Mouse (Mus musculus) midbrain, embryonic 12.5 days (tissue): ENCODE data around the gene Ambn. TPM values are rescaled to one million over a fixed set of nuclear protein-coding genes. Genes with fewer than 3 reads are reported as not detected.
A peak's percentile ranks its signal among the peaks of the same experiment; 100 is the strongest.
"Not testable (repeated sequence)": the region's sequence is repeated elsewhere in the genome, so short reads cannot be mapped to it uniquely, and the experiment has no call there.

Experiments used
- ATAC-seq: fragments of 200-750 bp; cut with Nextera tagmentation; 2 replicates; pipeline ENCODE4 v1.8.0; 2017; ENCODE audit warnings: low read depth, moderate TSS enrichment, moderate library complexity; ENCODE audit not compliant: low FRiP score
- H3K27ac ChIP-seq: fragments of 300-500 bp; sonication (generic); replicated peaks from 2 replicates; pipeline ENCODE4 v1.5.1; 2016; ENCODE audit warnings: mild to moderate bottlenecking
- H3K27me3 ChIP-seq: fragments of 300-500 bp; sonication (generic); 2 replicates; pipeline ENCODE4 v1.6.1; 2016; ENCODE audit warnings: mild to moderate bottlenecking
- H3K36me3 ChIP-seq: fragments of 300-500 bp; sonication (generic); 2 replicates; pipeline ENCODE4 v1.6.1; 2016
- H3K4me1 ChIP-seq: fragments of 300-500 bp; sonication (generic); 2 replicates; pipeline ENCODE4 v1.6.1; 2016
- H3K4me2 ChIP-seq: fragments of 300-500 bp; sonication (generic); replicated peaks from 2 replicates; pipeline ENCODE4 v1.6.1; 2016; ENCODE audit warnings: mild to moderate bottlenecking, moderate library complexity
- H3K4me3 ChIP-seq: fragments of 300-500 bp; sonication (generic); 2 replicates; pipeline ENCODE4 v1.5.1; 2016; ENCODE audit warnings: mild to moderate bottlenecking
- H3K9ac ChIP-seq: fragments of 300-500 bp; sonication (generic); replicated peaks from 2 replicates; pipeline ENCODE4 v1.6.1; 2016; ENCODE audit warnings: mild to moderate bottlenecking, moderate library complexity
- H3K9me3 ChIP-seq: fragments of 300-500 bp; sonication (generic); 2 replicates; pipeline ENCODE4 v1.6.1; 2016; ENCODE audit warnings: mild to moderate bottlenecking
- WGBS: fragments of 180-500 bp; shearing (Covaris S2); methylation state at CpG from one replicate; pipeline ENCODE4 v1.1.7; 2016; 5-methylcytosine and 5-hydroxymethylcytosine counted together
- polyA plus RNA-seq: library from polyadenylated mRNA; unstranded; fragments of >200 nt; fragmentation: Nextera tagmentation; extraction: Ambion mirVana; gene quantifications from 2 replicates; pipeline ENCODE4 v1.2.1, GENCODE M21; 2016

Ambn gene
- polyA plus RNA-seq = not detected in 2 replicates

DNA sequence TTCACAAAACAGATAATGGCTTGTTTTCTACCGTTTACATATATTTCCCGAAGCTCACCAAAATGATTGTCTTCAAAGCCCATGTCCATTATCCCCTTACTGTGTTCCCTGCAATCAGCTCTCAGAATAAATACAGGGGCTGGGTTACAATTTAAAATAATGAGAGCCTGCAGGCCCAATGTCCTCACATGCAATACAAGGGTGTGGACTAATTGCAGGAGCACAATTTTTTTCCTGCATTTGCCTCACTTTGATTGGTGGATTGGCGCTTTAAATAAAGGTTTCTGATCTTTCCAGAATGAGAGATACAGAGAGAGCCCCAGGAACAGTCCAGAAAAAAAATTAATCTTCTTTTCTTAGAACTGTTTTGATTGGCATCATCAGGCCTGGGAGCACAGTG, at the start of gene Ambn:
Gene Ambn (plus strand): TSS at position 301 of the 400 bp plus-strand sequence.
- no peaks in the 10 kb centered on the region for H3K36me3 ChIP-seq
- H3K9me3 ChIP-seq = no peaks in the 10 kb centered on the region
- H3K9ac ChIP-seq = no peak within 1 kb of the TSS
- no peaks in the 10 kb centered on the region for H3K4me1 ChIP-seq
- no peaks in the 10 kb centered on the region for H3K27me3 ChIP-seq
- no peak within 1 kb of the TSS for H3K27ac ChIP-seq
- 87% methylated on average over 3 of the region's 3 CpGs for WGBS
- no peak within 1 kb of the TSS for H3K4me2 ChIP-seq
- ATAC-seq = no peak
- no peak within 1 kb of the TSS for H3K4me3 ChIP-seq

DNA sequence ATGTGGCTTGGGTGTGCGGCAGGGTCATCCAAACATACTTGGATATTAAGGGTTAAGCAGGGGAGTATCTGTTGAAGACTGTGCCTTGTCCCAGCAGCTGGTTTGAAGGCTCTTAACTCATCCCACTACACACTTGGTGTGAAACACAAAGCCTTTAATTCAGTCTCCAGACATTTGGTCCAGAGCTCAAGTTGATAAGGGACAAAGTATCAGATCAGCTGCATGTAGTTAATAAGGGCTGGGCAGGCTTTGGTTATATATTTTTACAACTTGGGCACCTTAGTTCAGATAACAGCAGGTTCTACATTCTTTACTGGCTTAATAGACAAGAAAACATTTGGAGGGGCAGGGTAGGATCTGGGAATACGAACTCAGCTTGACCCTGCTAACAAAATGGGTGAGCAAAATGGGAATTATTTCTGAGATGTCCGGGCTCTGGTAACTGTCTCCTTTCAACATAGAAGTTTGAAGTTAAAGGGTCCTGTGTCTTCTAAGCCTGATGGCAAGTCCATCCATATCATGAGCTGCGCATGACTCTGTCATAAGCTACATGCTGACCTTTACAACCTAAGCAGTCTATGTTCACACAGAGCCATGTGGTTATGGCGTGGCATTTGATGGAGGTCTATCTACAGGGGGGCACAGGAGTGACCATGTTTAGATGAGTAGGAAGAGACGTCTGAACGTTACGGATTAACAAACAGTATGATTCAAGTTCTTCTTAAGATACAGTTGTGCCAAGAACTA, 35.3 kb upstream of the Ambn start:
- Histone ChIP-seq H3K4me2 (no peak overlapping the region), H3K27me3 (no peaks in the 10 kb centered on the region), H3K4me3 (no peak overlapping the region), H3K27ac (no peak overlapping the region), H3K9ac (no peak overlapping the region), H3K36me3 (no peaks in the 10 kb centered on the region), H3K9me3 (no peaks in the 10 kb centered on the region), H3K4me1 (no peaks in the 10 kb centered on the region)
- no peak for ATAC-seq
- 90% methylated on average over 8 of the region's 8 CpGs for WGBS

DNA sequence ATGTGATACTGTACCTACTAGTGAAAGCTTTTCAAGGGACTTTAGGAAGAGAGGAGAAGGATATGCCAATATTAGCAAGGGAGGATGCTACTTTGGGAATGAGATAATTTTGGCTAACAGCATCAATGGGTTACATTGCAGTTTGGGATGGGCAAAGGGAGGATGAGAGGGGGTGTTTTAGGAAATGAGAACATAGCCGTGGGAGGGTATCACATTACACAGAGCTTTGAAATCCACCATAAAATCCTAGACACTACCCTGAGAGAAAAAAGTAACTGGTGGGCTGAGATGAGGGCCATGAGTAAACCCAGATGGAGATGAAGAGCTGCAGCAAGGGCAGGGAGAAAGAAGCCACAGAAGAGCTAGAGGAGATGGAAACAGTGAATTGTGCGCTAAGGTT, 30.9 kb upstream of the Ambn start:
- not testable (repeated sequence) for H3K36me3 ChIP-seq, H3K27ac ChIP-seq, H3K27me3 ChIP-seq, H3K4me3 ChIP-seq, H3K9me3 ChIP-seq, H3K9ac ChIP-seq, H3K4me1 ChIP-seq, ATAC-seq, H3K4me2 ChIP-seq
- 84% methylated on average over 2 of the region's 2 CpGs for WGBS

- Histone ChIP-seq H3K36me3 (no peaks in the 10 kb centered on the region), H3K4me1 (no peaks in the 10 kb centered on the region), H3K4me2 (no peak overlapping the region), H3K27me3 (no peaks in the 10 kb centered on the region), H3K27ac (no peak overlapping the region), H3K9me3 (no peaks in the 10 kb centered on the region), H3K4me3 (no peak overlapping the region), H3K9ac (no peak overlapping the region)
- 0 out of 2 replicates have a peak, but pooled peaks have one; percentile 44 for ATAC-seq
- WGBS = 26% methylated on average over 1 of the region's 1 CpGs
Measured at GRCm38 (mm10) chr5:88426753-88427152, 29.0 kb upstream of the Ambn start.

DNA sequence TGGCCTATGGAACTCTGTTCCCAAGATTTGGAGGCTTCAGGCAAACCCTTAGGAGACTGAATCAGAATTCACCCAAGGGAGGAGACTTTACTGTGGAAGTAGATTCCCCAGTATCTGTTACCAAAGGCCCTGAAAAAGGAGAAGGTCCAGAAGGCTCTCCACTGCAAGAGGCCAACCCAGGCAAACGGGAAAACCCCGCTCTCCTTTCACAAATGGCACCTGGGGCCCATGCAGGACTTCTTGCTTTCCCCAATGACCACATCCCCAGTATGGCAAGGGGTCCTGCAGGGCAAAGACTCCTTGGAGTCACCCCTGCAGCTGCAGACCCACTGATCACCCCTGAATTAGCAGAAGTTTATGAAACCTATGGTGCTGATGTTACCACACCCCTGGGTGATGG, 11.7 kb downstream of the Ambn start:
- Histone ChIP-seq H3K4me3 (no peak overlapping the region), H3K27me3 (no peaks in the 10 kb centered on the region), H3K27ac (no peak overlapping the region), H3K4me1 (0 out of 2 replicates have a peak, but pooled peaks cover 3% of the 10 kb centered on the region), H3K36me3 (no peaks in the 10 kb centered on the region), H3K4me2 (no peak overlapping the region), H3K9ac (no peak overlapping the region), H3K9me3 (no peaks in the 10 kb centered on the region)
- no peak for ATAC-seq
- whole genome bisulfite sequencing = 91% methylated on average over 2 of the region's 2 CpGs

DNA sequence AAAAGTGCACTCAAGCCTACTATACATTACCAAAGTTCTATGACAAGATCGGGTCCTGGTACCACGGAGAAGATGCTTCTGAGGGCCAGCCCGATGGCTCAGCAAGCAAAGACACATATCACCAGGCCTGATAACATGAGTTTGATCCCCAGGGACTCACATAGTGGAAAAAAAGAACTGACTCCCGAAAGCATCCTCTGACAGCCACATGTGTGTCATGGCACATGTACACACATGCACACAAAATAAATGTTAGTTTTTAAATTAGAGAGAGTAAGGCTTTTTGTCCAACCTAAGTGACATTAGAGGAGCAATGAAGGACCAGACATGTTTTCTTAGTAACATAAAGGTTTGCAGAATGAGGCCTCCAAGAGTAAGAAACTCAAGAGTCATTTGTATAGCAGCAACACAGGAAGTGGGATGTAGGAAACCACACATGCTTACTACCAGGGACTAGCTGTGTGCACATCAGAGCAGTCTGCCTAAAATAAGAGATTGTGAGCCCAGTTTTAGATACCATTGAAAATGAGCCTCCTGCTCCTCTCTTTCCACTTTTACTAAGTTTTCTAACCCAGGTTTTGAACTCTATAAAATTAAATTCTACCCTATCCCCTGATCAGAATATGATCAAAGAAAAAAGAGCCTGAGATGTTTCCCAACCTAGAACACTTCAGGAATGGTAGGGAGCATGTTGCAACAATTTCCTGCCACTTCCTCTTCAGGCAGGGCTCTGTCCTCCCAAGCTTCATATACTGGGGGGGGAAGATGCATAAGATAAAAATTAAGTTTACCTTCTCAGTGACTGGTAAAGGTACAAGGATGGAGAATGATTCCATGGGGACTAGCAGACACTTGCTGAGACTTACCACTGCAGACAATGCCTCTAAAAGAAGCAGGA, 13.3 kb downstream of the Ambn start:
- ATAC-seq = no peak
- no peak overlapping the region for H3K4me2 ChIP-seq
- no peaks in the 10 kb centered on the region for H3K9me3 ChIP-seq
- H3K36me3 ChIP-seq = no peaks in the 10 kb centered on the region
- H3K4me3 ChIP-seq = no peak overlapping the region
- 92% methylated on average over 4 of the region's 4 CpGs for WGBS
- no peak overlapping the region for H3K9ac ChIP-seq
- no peak overlapping the region for H3K27ac ChIP-seq
- 0 out of 2 replicates have a peak, but pooled peaks cover 3% of the 10 kb centered on the region for H3K4me1 ChIP-seq
- no peaks in the 10 kb centered on the region for H3K27me3 ChIP-seq

DNA sequence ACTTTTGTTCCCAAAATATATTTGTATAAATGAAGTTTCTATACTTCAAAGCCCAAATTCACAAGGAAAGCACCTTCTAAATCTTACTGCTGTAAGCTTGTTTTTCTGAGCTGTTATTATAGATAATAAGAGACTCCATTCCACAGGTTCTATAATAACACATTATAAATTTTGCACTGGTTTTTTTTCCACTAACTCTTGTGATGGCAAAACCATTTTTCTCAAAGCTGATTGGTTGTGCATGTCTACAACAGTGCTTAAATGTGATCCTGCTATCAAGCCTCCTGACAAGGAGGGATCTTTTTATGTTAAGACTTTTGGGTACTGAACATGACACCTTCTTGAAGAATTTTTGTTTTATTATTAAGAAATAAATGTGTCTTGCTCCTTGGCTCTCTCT, 31.9 kb downstream of the Ambn start, which contains the start of gene Enam:
Gene Enam (plus strand): TSS at position 301 of the 400 bp plus-strand sequence.
- H3K27ac ChIP-seq = no peak within 1 kb of the TSS
- H3K9ac ChIP-seq = no peak within 1 kb of the TSS
- H3K36me3 ChIP-seq = no peaks in the 10 kb centered on the region
- no peaks in the 10 kb centered on the region for H3K9me3 ChIP-seq
- no peak for ATAC-seq
- H3K27me3 ChIP-seq = no peaks in the 10 kb centered on the region
- no peaks in the 10 kb centered on the region for H3K4me1 ChIP-seq
- no peak within 1 kb of the TSS for H3K4me3 ChIP-seq
- H3K4me2 ChIP-seq = no peak within 1 kb of the TSS

GRCm38 (mm10) chr5:88489004-88489403, 33.2 kb downstream of the Ambn start:
- H3K9ac ChIP-seq = no peak overlapping the region
- no peaks in the 10 kb centered on the region for H3K9me3 ChIP-seq
- H3K4me1 ChIP-seq = no peaks in the 10 kb centered on the region
- no peak overlapping the region for H3K27ac ChIP-seq
- no peaks in the 10 kb centered on the region for H3K27me3 ChIP-seq
- H3K36me3 ChIP-seq = no peaks in the 10 kb centered on the region
- ATAC-seq = no peak
- no peak overlapping the region for H3K4me2 ChIP-seq
- WGBS = 75% methylated on average over 2 of the region's 2 CpGs
- no peak overlapping the region for H3K4me3 ChIP-seq

DNA sequence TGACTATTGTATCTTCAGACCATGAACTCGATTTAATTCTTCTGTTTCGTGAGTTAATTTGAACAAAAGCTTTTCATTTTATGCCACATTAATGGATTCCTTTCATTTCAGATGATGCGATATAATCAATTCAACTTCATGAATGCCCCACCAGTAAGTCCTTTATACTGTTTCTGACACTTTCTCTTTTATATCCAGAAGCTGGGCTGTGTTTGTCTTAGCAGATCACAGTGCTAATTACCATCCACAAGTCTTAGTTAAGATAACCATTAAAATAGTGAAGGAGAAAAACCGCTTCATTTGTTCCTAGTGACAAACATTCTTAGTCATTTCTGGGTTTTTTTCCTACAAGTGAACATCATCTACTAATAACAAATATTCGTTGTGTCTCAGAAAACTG, 35.3 kb downstream of the Ambn start:
- H3K27me3 ChIP-seq = no peaks in the 10 kb centered on the region
- H3K27ac ChIP-seq = no peak overlapping the region
- ATAC-seq = no peak
- no peak overlapping the region for H3K4me3 ChIP-seq
- no peak overlapping the region for H3K4me2 ChIP-seq
- H3K4me1 ChIP-seq = no peaks in the 10 kb centered on the region
- H3K36me3 ChIP-seq = no peaks in the 10 kb centered on the region
- WGBS = 55% methylated on average over 5 of the region's 5 CpGs
- no peak overlapping the region for H3K9ac ChIP-seq
- H3K9me3 ChIP-seq = no peaks in the 10 kb centered on the region

GRCm38 (mm10) chr5:88499781-88500180, 44.0 kb downstream of the Ambn start:
- H3K4me2 ChIP-seq = no peak overlapping the region
- H3K4me1 ChIP-seq = no peaks in the 10 kb centered on the region
- no peaks in the 10 kb centered on the region for H3K9me3 ChIP-seq
- ATAC-seq = no peak
- no peak overlapping the region for H3K27ac ChIP-seq
- H3K36me3 ChIP-seq = no peaks in the 10 kb centered on the region
- no peak overlapping the region for H3K9ac ChIP-seq
- no peak overlapping the region for H3K4me3 ChIP-seq
- 93% methylated on average over 3 of the region's 3 CpGs for WGBS
- H3K27me3 ChIP-seq = no peaks in the 10 kb centered on the region

DNA sequence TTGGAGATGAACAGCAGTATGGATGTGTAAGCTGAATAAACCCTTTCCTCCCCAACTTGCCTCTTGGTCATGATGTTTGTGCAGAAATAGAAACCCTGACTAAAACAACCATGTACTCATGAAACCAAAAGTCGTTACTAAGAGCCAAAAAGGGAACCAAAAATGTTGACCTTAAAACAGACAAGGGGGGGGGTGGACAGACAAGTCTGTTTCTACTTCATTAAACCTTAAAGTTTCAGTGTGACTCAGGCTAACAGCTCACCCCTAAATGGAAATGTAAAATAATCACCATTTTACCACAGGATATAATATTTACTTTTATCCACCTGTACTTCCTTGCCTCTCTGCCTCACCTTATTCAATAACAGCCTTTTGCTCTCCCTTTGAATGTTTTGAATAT, 52.8 kb downstream of the Ambn start:
- no peaks in the 10 kb centered on the region for H3K27me3 ChIP-seq
- H3K9me3 ChIP-seq = no peaks in the 10 kb centered on the region
- H3K4me1 ChIP-seq = no peaks in the 10 kb centered on the region
- H3K4me3 ChIP-seq = no peak overlapping the region
- H3K4me2 ChIP-seq = no peak overlapping the region
- WGBS = 70% methylated on average over 1 of the region's 1 CpGs
- ATAC-seq = no peak
- no peak overlapping the region for H3K9ac ChIP-seq
- H3K36me3 ChIP-seq = no peaks in the 10 kb centered on the region
- H3K27ac ChIP-seq = no peak overlapping the region

DNA sequence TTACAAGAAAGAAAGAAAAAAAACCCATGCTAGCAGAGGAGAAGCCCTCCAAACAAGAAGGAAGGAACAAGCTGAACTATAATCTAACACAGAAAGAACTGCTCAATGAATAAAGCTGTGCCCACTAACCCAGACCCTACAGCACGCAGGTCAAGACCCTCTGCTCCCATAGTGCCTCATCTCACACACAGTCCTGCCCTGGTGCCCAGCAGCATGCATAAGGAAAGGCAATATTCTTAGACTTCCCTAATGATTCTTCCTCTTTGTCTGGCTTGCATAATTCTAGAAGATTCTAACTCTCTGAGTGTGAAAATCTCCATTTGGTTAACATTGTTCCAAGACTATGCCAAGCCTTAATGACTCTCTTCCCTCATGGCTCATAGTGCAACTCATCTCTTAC, 53.2 kb downstream of the Ambn start:
- no peaks in the 10 kb centered on the region for H3K4me1 ChIP-seq
- H3K9me3 ChIP-seq = no peaks in the 10 kb centered on the region
- no peak overlapping the region for H3K27ac ChIP-seq
- H3K27me3 ChIP-seq = no peaks in the 10 kb centered on the region
- H3K9ac ChIP-seq = no peak overlapping the region
- 80% methylated on average over 1 of the region's 1 CpGs for WGBS
- ATAC-seq = no peak
- no peak overlapping the region for H3K4me3 ChIP-seq
- no peaks in the 10 kb centered on the region for H3K36me3 ChIP-seq
- no peak overlapping the region for H3K4me2 ChIP-seq
